Mouse (Mus musculus): ENCODE results near the gene Ubxn11.

GRCm38 (mm10) chr4:134119644-134120043 is 17.3 kb downstream of the Ubxn11 start:
- TF ChIP-seq CTCF (IDR thresholded peaks at IDR 0.05; ENCODE audit: low read depth, low read length) (peak; percentile 62), POLR2A (IDR thresholded peaks at IDR 0.05; ENCODE audit: extremely low read depth, insufficient read depth, low read length) (no peak)
